Mouse (Mus musculus) C2C12 (cell line): Measurements from ENCODE around the gene P4ha2. TPM values are rescaled to one million over a fixed set of nuclear protein-coding genes. Genes with fewer than 3 reads are reported as not detected.

ENCODE experiments used
- H3K27me3 ChIP-seq: one replicate; pipeline ENCODE4 v1.6.1; 2011; ENCODE audit not compliant: control insufficient read depth, insufficient read depth, insufficient read length
- H3K36me3 ChIP-seq: one replicate; pipeline ENCODE4 v1.6.1; 2011; ENCODE audit not compliant: control insufficient read depth, insufficient read depth
- H3K4me3 ChIP-seq: one replicate; pipeline ENCODE4 v1.5.1; 2011; ENCODE audit warnings: mild to moderate bottlenecking, control low read depth; ENCODE audit not compliant: poor library complexity, insufficient read depth, severe bottlenecking
- H3K79me2 ChIP-seq: one replicate; pipeline ENCODE4 v1.6.1; 2011; ENCODE audit not compliant: control insufficient read depth, insufficient read depth
- H3K79me3 ChIP-seq: one replicate; pipeline ENCODE4 v1.6.1; 2011; ENCODE audit warnings: low read depth, control low read depth
- H3ac ChIP-seq: one replicate; pipeline ENCODE3; 2011; ENCODE audit warnings: low read depth; ENCODE audit not compliant: control insufficient read depth, insufficient read length
- CEBPB ChIP-seq: IDR thresholded peaks from one replicate; pipeline ENCODE4 v1.6.1; 2011; ENCODE audit warnings: low read depth, mild to moderate bottlenecking, control low read depth, moderate library complexity
- CTCF ChIP-seq: IDR thresholded peaks from one replicate; pipeline ENCODE4 v1.5.1; 2011; ENCODE audit not compliant: control insufficient read depth, insufficient read depth, insufficient read length
- FOSL1 ChIP-seq: IDR thresholded peaks from one replicate; pipeline ENCODE4 v1.8.0; 2011; ENCODE audit warnings: mild to moderate bottlenecking, low read length; ENCODE audit not compliant: poor library complexity, insufficient read depth, severe bottlenecking
- MAX ChIP-seq: IDR thresholded peaks from one replicate; pipeline ENCODE4 v1.6.1; 2011; ENCODE audit warnings: mild to moderate bottlenecking, control low read depth
- MYOD1 ChIP-seq: IDR thresholded peaks from one replicate; pipeline ENCODE4 v1.6.1; 2011; ENCODE audit warnings: low read depth; ENCODE audit not compliant: control insufficient read depth, insufficient read length
- MYOG ChIP-seq: IDR thresholded peaks from one replicate; pipeline ENCODE4 v1.6.1; 2011; ENCODE audit not compliant: control insufficient read depth, insufficient read length; ENCODE audit errors: extremely low read depth
- USF1 ChIP-seq: IDR thresholded peaks from one replicate; pipeline ENCODE4 v1.6.1; 2011; ENCODE audit warnings: low read depth, mild to moderate bottlenecking, control low read depth, moderate library complexity
- polyA plus RNA-seq: library from polyadenylated mRNA; unstranded; fragments of >200 nt; fragmentation: generic; extraction: Trizol; gene quantifications from one replicate; pipeline ENCODE4 v1.2.1, GENCODE M21; 2012; ENCODE audit warnings: missing spikeins

The P4ha2 gene
- polyA plus RNA-seq, 1 experiment, result 26.4 TPM

DNA sequence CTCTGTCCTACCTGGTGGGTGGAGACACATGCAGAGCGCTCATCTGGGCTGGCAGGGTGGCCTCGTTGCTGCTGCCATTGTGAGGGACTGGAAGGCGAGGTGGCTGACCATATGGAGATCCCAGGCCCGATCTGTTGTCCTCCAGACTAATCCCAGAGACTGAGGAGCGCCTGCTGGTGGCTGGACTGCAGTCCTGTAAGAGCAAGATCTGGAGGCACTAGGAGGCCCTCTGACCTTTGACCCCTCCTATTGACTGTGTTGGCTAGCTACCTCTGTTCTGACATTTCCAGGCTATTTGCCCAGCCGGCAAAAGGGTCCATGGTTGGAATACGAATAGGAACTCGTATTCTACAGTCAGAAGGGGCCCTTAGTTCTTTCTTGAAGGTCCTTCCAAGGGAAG is 43.8 kb upstream of the P4ha2 start:
- peaks cover 52% of the 10 kb centered on the region for H3K36me3 ChIP-seq
- no peak overlapping the region for H3K4me3 ChIP-seq
- H3K79me3 ChIP-seq, result no peaks in the 10 kb centered on the region
- TF ChIP-seq MYOD1 (no peak), CTCF (peak; percentile 7)
- H3K27me3 ChIP-seq, result no peaks in the 10 kb centered on the region
- no peak overlapping the region for H3ac ChIP-seq
- H3K79me2 ChIP-seq, result peaks cover 8% of the 10 kb centered on the region

GRCm38 (mm10) chr11:54057428-54057827 is 42.5 kb upstream of the P4ha2 start:
- Histone ChIP-seq H3K79me3 (no peaks in the 10 kb centered on the region), H3K27me3 (no peaks in the 10 kb centered on the region), H3K4me3 (no peak overlapping the region), H3K36me3 (peaks cover 57% of the 10 kb centered on the region), H3K79me2 (peaks cover 8% of the 10 kb centered on the region), H3ac (no peak overlapping the region)
- TF ChIP-seq MYOG (no peak), CTCF (no peak), FOSL1 (no peak), MAX (no peak), CEBPB (no peak), MYOD1 (no peak), USF1 (no peak)

- Histone ChIP-seq H3K4me3 (no peak overlapping the region), H3K36me3 (peaks cover 54% of the 10 kb centered on the region), H3K79me3 (no peaks in the 10 kb centered on the region), H3K79me2 (peaks cover 8% of the 10 kb centered on the region), H3ac (no peak overlapping the region), H3K27me3 (no peaks in the 10 kb centered on the region)
- TF ChIP-seq FOSL1 (no peak), CTCF (no peak), MYOG (no peak), MAX (no peak), USF1 (no peak), MYOD1 (no peak)
Observed at GRCm38 (mm10) chr11:54058056-54058617, 41.8 kb upstream of the P4ha2 start.

GRCm38 (mm10) chr11:54058643-54059042 is 41.3 kb upstream of the P4ha2 start:
- Histone ChIP-seq H3K79me3 (no peaks in the 10 kb centered on the region), H3K36me3 (peaks cover 49% of the 10 kb centered on the region), H3K4me3 (no peak overlapping the region), H3K27me3 (no peaks in the 10 kb centered on the region), H3ac (no peak overlapping the region), H3K79me2 (peaks cover 9% of the 10 kb centered on the region)
- no peak for TF ChIP-seq MAX
- TF ChIP-seq FOSL1, result no peak
- no peak for TF ChIP-seq USF1
- no peak for TF ChIP-seq CTCF
- no peak for TF ChIP-seq MYOG
- no peak for TF ChIP-seq CEBPB
- no peak for TF ChIP-seq MYOD1

- H3K4me3 ChIP-seq, result no peak overlapping the region
- peaks cover 44% of the 10 kb centered on the region for H3K36me3 ChIP-seq
- H3K27me3 ChIP-seq, result no peaks in the 10 kb centered on the region
- H3ac ChIP-seq, result no peak overlapping the region
- TF ChIP-seq MAX, result no peak
- no peak for TF ChIP-seq MYOG
- TF ChIP-seq USF1, result no peak
- TF ChIP-seq MYOD1, result no peak
- TF ChIP-seq CTCF, result no peak
- no peak for TF ChIP-seq CEBPB
- TF ChIP-seq FOSL1, result no peak
- H3K79me3 ChIP-seq, result peaks cover 1% of the 10 kb centered on the region
- peaks cover 18% of the 10 kb centered on the region for H3K79me2 ChIP-seq
Observed at GRCm38 (mm10) chr11:54059526-54059925, 40.4 kb upstream of the P4ha2 start.

GRCm38 (mm10) chr11:54060316-54060715 is 39.6 kb upstream of the P4ha2 start:
- Histone ChIP-seq H3K79me2 (peaks cover 25% of the 10 kb centered on the region), H3K27me3 (no peaks in the 10 kb centered on the region), H3K4me3 (no peak overlapping the region), H3ac (peak overlapping the region; percentile 57), H3K36me3 (peaks cover 36% of the 10 kb centered on the region), H3K79me3 (peaks cover 1% of the 10 kb centered on the region)
- TF ChIP-seq MYOG (no peak), CTCF (no peak), FOSL1 (no peak), CEBPB (no peak), USF1 (no peak)
